Mouse (Mus musculus): Measurements from ENCODE around the gene Sephs1. TPM values are rescaled to one million over a fixed set of nuclear protein-coding genes. Genes with fewer than 3 reads are reported as not detected.

Sephs1 gene
- polyA plus RNA-seq, 1 experiment from 2014 or later = 62.4 TPM

DNA sequence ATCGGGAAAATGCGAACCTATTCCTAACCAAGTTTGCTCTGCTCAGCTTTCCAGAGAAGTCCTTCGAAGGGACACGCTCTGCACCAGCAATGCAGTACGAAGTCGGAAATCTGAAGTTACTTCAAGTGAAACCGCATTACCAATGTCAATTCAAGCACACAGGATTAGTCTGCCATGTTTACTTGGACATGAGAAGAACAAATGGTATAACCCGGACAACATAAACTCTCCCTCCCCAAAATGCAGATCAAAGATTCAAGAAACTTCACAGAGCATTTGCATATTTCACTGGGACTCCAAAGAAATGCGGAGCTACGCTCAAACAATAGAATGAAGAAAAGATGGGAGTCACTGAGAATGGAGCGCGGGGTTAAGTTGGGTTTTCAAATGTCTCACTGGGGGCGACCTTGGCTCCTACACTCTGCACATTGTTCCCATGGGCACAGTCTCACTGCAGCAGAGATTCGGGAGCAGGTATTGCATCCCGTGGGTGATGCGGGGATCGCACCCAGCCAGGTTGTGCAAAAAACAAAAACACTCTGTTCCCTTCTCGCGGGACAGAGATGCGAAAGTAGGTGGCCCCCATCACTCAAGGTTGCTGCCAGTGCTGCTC lies 521 bp upstream of the Sephs1 start:
- Histone ChIP-seq H3K4me2 (replicated peaks) (peak overlapping the region; percentile 71), H3K9ac (peak overlapping the region; percentile 99), H3K36me3 (peaks cover under 1% of the 10 kb centered on the region; the same call in 1 of the 2 replicates), H3K9me3 (no peaks in the 10 kb centered on the region), H3K4me1 (replicated peaks) (peaks cover 12% of the 10 kb centered on the region; the same call in 1 of the 2 replicates), H3K27ac (peak overlapping the region; percentile 99), H3K4me3 (replicated peaks) (peak overlapping the region; percentile 98), H3K27me3 (replicated peaks) (no peaks in the 10 kb centered on the region)
- ATAC-seq = peak; percentile 24
- WGBS = 4% methylated on average over 20 of the region's 20 CpGs

DNA sequence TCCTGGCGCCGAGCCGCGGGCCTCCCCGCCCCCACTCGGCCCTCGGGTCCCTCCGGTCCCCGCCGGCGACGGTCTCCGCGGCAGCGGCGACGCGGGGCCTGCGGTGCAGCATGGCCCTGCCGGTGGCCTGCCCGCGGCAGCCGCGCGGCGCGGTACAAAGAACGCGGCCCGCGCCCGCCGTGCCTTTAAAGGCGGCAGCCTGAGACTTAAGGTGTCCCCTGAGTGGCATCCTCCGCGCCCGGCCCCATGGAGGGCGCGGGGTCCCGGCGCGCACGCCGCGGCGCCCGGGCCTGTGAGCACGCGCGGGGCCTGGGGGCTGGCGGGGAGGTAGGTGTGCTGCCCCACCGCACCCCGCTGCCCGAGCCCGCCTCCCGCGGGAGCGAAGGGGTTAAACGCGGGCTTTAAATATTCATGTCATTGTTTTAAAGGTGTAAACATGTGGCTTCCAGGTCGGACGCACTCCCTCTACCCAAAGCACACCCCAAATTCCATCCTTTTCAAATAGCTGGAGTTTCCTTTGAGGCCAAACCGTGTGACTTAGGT lies 956 bp downstream of the Sephs1 start:
- Histone ChIP-seq H3K4me1 (replicated peaks) (peaks cover 12% of the 10 kb centered on the region; the same call in 1 of the 2 replicates), H3K4me2 (replicated peaks) (peak overlapping the region; percentile 54), H3K4me3 (replicated peaks) (peak overlapping the region; percentile 98), H3K27me3 (replicated peaks) (no peaks in the 10 kb centered on the region), H3K9ac (peak overlapping the region; percentile 99), H3K9me3 (no peaks in the 10 kb centered on the region), H3K27ac (peak overlapping the region; percentile 99), H3K36me3 (peaks cover 9% of the 10 kb centered on the region)
- peak; percentile 67 for ATAC-seq
- under 1% methylated on average over 63 of the region's 63 CpGs for WGBS

DNA sequence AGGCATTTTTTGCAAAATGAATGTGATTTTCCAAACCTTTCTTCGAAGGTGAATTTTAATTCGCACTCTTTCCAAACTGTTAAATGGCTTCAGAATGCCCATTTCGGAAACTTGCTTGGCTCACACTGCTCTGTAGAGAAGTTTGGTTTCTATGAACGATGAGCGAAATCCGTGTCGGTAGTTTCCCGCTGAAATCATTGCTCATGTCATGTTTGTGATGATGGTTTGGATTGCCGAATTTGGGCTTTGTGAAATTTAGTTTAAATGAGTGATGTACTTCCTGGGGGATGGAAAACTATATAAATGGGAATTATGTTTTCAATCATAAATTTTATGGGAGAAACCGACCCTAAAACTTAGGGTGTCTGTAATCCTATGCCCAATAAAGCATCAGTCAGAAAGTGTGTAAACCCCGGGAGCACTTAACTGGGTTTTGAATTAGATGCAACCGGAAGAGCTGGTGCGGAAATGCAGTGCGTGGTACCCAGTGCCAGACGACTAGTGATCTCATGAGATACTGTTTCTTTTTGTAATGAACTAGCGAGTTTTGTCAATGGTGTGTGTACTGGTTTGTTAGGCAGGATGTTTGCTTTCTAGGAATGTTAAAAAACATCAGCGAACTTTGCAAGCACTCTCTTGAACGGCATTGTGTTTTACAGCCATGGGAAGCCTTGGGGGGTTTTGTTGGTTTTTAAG lies 1.8 kb downstream of the Sephs1 start:
- Histone ChIP-seq H3K4me1 (replicated peaks) (peaks cover 12% of the 10 kb centered on the region; the same call in 1 of the 2 replicates), H3K9me3 (no peaks in the 10 kb centered on the region), H3K27me3 (replicated peaks) (no peaks in the 10 kb centered on the region), H3K27ac (peak overlapping the region; percentile 99; the same call in 1 of the 2 replicates), H3K36me3 (peaks cover 9% of the 10 kb centered on the region), H3K4me2 (replicated peaks) (peak overlapping the region; percentile 54), H3K4me3 (replicated peaks) (peak overlapping the region; percentile 98), H3K9ac (peak overlapping the region; percentile 99; the same call in 1 of the 2 replicates)
- WGBS = 2% methylated on average over 18 of the region's 18 CpGs
- ATAC-seq = no peak

DNA sequence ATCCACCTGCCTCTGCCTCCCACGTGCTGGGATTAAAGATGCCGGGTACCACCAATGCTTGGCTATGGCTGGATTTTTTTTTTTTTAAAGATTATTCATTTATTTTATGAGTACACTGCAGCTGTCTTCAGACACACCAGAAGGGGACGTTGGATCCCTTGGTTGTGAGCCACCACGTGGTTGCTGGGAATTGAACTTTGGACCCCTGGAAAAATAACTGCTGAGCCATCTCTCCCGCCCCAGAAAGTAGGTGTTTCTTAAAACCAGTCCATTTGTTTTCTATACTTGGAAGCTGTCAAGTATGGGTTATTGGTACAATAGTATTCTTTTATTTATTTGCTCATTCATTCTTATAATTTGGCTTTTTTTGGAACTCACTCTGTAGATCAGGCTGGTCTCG lies 5.5 kb downstream of the Sephs1 start:
- H3K4me3 ChIP-seq (replicated peaks) = no peak overlapping the region
- 80% methylated on average over 6 of the region's 6 CpGs for WGBS
- H3K27me3 ChIP-seq (replicated peaks) = no peaks in the 10 kb centered on the region
- no peak for ATAC-seq
- H3K36me3 ChIP-seq = peaks cover 31% of the 10 kb centered on the region
- no peak overlapping the region for H3K9ac ChIP-seq
- no peak overlapping the region for H3K4me2 ChIP-seq (replicated peaks)
- peaks cover 7% of the 10 kb centered on the region; the same call in 1 of the 2 replicates for H3K4me1 ChIP-seq (replicated peaks)
- H3K27ac ChIP-seq = no peak overlapping the region
- no peaks in the 10 kb centered on the region for H3K9me3 ChIP-seq

DNA sequence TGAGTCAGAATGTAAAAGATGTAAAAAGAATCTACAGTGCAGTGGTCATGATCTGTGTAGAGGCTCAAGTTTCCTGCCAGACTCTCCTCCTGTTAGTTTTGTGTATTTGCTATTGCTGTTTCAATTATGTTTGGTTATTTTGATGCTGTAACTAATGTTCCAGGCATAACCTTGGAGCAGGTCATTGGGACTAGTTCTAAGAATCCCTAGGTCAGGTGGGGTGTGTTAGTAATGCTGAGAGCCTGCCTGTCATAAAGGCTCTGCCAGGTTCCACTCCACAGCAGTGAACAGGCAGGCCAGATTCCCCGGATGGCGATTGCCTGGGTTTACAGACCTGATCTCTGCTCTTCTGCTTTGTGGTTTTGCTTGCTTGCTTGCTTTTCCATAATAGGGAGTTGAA lies 14.2 kb downstream of the Sephs1 start:
- no peaks in the 10 kb centered on the region for H3K27me3 ChIP-seq (replicated peaks)
- peaks cover 45% of the 10 kb centered on the region for H3K36me3 ChIP-seq
- no peak for ATAC-seq
- WGBS = 90% methylated on average over 2 of the region's 2 CpGs
- no peak overlapping the region for H3K27ac ChIP-seq
- no peak overlapping the region for H3K9ac ChIP-seq
- no peak overlapping the region for H3K4me3 ChIP-seq (replicated peaks)
- no peaks in the 10 kb centered on the region for H3K9me3 ChIP-seq
- H3K4me1 ChIP-seq (replicated peaks) = no peaks in the 10 kb centered on the region
- no peak overlapping the region for H3K4me2 ChIP-seq (replicated peaks)

DNA sequence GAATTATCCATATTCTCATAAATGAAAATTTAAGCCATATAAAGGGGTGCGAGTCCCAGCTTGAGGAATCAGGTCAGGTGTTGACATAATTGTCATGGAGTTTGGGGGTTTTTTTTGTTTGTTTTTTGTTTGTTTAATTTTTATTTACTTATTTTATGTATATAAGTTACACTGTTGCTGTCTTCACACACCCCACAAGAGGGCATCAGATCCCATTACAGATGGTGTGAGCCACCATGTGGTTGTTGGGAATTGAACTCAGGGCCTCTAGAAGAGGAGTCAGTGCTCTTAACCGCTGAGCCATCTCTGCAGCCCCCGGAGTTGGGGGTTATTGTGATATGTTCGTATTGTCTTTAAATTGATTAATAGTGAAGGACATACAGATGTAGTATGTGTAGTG lies 15.6 kb downstream of the Sephs1 start:
- Histone ChIP-seq H3K9ac (no peak overlapping the region), H3K9me3 (no peaks in the 10 kb centered on the region), H3K36me3 (peaks cover 49% of the 10 kb centered on the region), H3K4me3 (replicated peaks) (no peak overlapping the region), H3K27ac (no peak overlapping the region), H3K4me2 (replicated peaks) (no peak overlapping the region), H3K27me3 (replicated peaks) (no peaks in the 10 kb centered on the region), H3K4me1 (replicated peaks) (no peaks in the 10 kb centered on the region)
- 95% methylated on average over 4 of the region's 4 CpGs for WGBS
- ATAC-seq = no peak

DNA sequence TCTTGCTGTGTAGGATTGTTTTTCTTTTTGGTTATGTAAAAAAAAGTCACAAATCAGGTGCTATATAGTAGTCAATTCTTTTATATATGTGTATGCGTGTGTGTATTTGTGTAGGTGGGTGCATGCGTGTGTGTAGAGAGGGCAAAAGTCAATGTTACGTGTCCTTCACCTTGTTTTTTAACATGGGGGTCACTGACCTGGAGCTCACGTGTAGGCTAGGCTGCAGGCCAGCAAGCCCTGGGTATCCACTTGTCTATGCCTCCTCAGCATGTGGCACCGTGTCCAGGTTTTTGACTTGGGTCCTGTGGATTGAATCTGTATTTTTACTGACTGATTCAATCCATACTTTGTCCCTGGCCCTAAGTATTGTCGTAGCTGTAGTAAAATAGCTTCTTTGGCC lies 19.3 kb downstream of the Sephs1 start:
- no peak for ATAC-seq
- H3K4me2 ChIP-seq (replicated peaks) = no peak overlapping the region
- H3K27me3 ChIP-seq (replicated peaks) = no peaks in the 10 kb centered on the region
- 90% methylated on average over 6 of the region's 6 CpGs for WGBS
- H3K4me3 ChIP-seq (replicated peaks) = no peak overlapping the region
- H3K4me1 ChIP-seq (replicated peaks) = no peaks in the 10 kb centered on the region
- H3K9ac ChIP-seq = no peak overlapping the region
- H3K9me3 ChIP-seq = no peaks in the 10 kb centered on the region
- H3K36me3 ChIP-seq = peaks cover 31% of the 10 kb centered on the region
- H3K27ac ChIP-seq = no peak overlapping the region

DNA sequence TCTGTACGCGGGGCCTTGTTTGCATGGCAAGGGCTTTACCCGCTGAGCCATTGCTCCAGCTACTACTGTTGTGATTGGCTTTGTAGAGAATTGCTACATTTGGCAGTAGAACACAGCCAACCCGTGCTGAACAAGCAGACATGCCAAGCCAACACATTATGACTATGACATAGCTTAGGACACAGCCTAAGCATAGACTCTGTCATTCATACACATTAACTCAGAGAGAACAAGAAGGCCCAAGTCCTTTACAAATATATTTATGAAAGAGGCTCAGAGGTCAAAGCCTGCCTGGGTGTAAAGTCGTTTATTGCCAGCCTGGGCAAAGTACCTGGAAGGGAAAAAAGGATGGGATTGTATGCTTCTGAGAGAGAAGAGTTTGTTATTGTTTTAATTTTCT lies 21.0 kb downstream of the Sephs1 start:
- peaks cover 35% of the 10 kb centered on the region for H3K36me3 ChIP-seq
- H3K4me2 ChIP-seq (replicated peaks) = no peak overlapping the region
- no peaks in the 10 kb centered on the region for H3K4me1 ChIP-seq (replicated peaks)
- H3K4me3 ChIP-seq (replicated peaks) = no peak overlapping the region
- H3K27me3 ChIP-seq (replicated peaks) = no peaks in the 10 kb centered on the region
- H3K9me3 ChIP-seq = no peaks in the 10 kb centered on the region
- 86% methylated on average over 5 of the region's 5 CpGs for WGBS
- peak; percentile 90 for ATAC-seq
- H3K9ac ChIP-seq = no peak overlapping the region
- H3K27ac ChIP-seq = peak overlapping the region; percentile 67

DNA sequence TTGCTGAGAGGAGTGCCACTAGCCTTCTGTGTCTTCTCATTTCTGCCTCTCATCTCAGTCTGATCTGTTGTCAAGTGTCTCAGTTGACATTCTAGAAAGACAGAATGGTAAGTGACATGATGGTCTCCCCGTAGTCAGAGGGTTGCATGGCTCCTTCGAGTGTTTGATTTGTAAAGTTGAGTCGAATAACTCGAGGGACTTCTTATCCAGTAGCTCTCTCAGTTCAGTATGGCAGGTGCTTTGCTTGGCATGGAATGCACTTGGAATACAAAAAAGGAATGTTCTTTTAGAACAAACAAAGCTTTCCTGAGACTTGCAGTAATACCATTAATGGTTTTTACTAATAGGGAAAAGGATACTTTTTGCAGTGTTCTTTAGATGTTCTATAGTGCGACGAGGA lies 25.8 kb downstream of the Sephs1 start:
- Histone ChIP-seq H3K36me3 (peaks cover 22% of the 10 kb centered on the region), H3K4me3 (replicated peaks) (no peak overlapping the region), H3K4me2 (replicated peaks) (no peak overlapping the region), H3K9ac (no peak overlapping the region), H3K27me3 (replicated peaks) (no peaks in the 10 kb centered on the region), H3K9me3 (no peaks in the 10 kb centered on the region), H3K27ac (no peak overlapping the region), H3K4me1 (replicated peaks) (no peaks in the 10 kb centered on the region)
- ATAC-seq = no peak
- WGBS = 92% methylated on average over 6 of the region's 6 CpGs

DNA sequence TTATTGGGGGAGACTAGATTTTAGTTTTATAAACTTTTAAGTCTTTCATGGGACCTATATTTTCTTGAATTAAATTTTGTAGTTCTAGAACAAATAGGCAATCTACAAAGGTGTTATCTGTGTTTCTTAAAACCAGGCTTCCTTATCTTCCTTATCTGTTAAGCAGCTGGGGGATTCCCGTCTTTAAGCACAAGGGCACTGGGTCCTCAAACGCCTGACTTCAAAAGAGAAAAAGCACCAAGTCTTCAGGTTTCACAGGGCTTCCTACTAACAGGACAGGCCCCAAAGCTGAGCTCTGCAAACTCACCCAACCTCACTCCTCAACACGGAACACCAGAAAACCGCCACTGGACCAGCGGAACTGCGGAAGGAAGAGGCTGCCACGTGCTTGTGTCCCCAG lies 26.6 kb downstream of the Sephs1 start:
- Histone ChIP-seq H3K4me2 (replicated peaks) (no peak overlapping the region), H3K4me1 (replicated peaks) (no peaks in the 10 kb centered on the region), H3K4me3 (replicated peaks) (no peak overlapping the region), H3K9ac (no peak overlapping the region), H3K36me3 (peaks cover 22% of the 10 kb centered on the region), H3K27ac (no peak overlapping the region), H3K9me3 (no peaks in the 10 kb centered on the region), H3K27me3 (replicated peaks) (no peaks in the 10 kb centered on the region)
- ATAC-seq = no peak
- WGBS = 71% methylated on average over 7 of the region's 7 CpGs

DNA sequence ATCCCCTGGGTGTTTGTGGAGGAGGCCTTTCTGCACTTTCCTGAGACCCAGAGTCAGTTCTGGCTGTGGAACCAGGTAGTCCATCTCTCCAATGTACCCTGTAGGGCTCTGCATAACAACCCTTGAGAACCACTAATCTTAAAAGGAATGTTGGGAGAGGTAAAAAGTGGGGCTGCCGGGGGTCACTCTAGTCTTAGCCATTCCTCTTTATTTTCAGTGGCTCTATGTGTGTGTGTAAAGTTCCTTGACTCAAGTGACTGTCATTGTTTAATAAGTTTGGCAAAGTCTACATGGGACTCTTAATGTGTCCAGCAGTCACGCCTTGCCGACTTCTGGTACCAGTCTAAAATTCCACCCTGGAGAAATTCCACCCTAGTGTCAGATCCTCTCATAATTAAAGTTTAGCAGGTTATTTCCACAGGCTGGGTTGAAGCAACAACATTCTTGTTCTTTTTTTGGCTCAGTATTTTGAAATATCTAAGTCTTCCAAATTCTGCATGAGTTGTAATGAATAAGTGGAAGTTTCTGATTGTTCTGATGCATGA lies 27.5 kb downstream of the Sephs1 start:
- H3K4me1 ChIP-seq (replicated peaks) = no peaks in the 10 kb centered on the region
- no peak overlapping the region for H3K4me3 ChIP-seq (replicated peaks)
- no peak overlapping the region for H3K9ac ChIP-seq
- ATAC-seq = no peak
- 89% methylated on average over 3 of the region's 3 CpGs for WGBS
- peaks cover 22% of the 10 kb centered on the region for H3K36me3 ChIP-seq
- H3K9me3 ChIP-seq = no peaks in the 10 kb centered on the region
- H3K4me2 ChIP-seq (replicated peaks) = no peak overlapping the region
- no peak overlapping the region for H3K27ac ChIP-seq
- no peaks in the 10 kb centered on the region for H3K27me3 ChIP-seq (replicated peaks)

DNA sequence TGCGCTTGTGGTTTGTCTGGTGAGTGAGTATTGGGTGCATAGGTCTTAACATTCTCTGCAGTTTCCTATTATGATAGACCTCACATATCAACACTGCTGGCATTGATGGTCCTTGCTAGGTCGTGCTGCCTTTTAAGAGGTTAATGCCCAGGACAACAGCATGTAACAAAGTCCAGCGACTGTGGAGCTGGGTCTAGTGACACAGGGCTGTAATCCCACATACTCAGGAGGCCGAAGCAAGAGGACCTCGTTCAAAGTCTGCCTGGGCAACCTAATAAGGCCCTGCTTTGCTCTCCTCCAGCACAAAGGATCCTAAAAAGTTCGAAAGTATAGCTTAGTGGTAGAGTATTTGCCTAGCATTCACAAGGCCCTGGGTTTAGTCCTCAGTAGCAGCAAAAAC lies 28.5 kb downstream of the Sephs1 start:
- Histone ChIP-seq H3K27ac (no peak overlapping the region), H3K9me3 (no peaks in the 10 kb centered on the region), H3K36me3 (peaks cover 20% of the 10 kb centered on the region), H3K4me3 (replicated peaks) (no peak overlapping the region), H3K4me1 (replicated peaks) (no peaks in the 10 kb centered on the region), H3K9ac (no peak overlapping the region), H3K4me2 (replicated peaks) (no peak overlapping the region), H3K27me3 (replicated peaks) (no peaks in the 10 kb centered on the region)
- 68% methylated on average over 6 of the region's 6 CpGs for WGBS
- ATAC-seq = no peak

All from intestine, embryonic 15.5 days (tissue).